Mouse (Mus musculus): Measurements from ENCODE around the gene Mknk2.

- TF ChIP-seq CTCF (IDR thresholded peaks at IDR 0.05; ENCODE audit: extremely low read depth, insufficient read depth, low read length) (no peak), POLR2A (IDR thresholded peaks at IDR 0.05; ENCODE audit: extremely low read depth, insufficient read depth, low read length) (no peak)
These were observed 13.5 kb downstream of the Mknk2 start for GRCm38 (mm10) chr10:80664197-80665015.
